ENCODE assay signal across 8 mouse cellular contexts in the genomic region with DNA sequence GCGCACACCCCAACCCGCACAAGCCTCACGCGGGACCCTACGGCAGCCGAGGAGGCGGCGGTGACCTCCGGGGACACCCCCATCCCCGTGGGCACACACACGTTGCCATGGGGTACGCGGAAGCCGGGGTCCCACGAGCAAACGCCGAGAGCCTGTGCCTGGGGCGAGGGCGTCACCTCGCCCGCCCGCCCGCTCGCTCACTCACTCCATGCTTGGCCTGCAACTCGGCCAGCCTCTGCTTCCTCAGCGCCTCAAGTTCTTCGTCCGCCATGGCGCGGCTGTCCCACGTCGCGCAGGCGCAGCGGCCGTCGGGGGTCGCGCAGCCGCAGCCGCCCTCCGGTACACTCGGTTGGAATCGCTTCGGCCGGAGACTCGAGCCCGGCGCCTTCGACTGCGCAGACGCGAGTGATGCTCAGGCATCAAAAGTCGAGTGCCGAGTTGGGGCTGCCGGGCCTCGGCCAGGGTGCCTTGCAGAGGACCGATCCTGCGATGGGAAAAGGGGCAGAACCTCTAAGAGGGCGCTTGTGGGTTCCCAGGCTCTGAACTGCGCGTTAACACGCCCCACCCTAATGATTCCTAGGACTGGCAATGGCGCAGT. TPM values are rescaled to one million over a fixed set of nuclear protein-coding genes. Genes with fewer than 3 reads are reported as not detected.
DNase-seq lines count a peak whose midpoint lies in the region; ATAC-seq lines count a peak whose summit lies in the region.

Pdcd5 (minus strand) TSS at position 421 of the 598 bp plus-strand sequence.

- intact Hi-C loops in gastrocnemius, postnatal 14 days (cut with DNase I; ENCODE audit: low total_unique reads): no loop called here
- intact Hi-C loops in left cerebral cortex, postnatal 10 days (cut with DNase I): loop anchor here (5.0 kb wide), 1 partner anchor 155 kb away; the partner anchor contains the start of gene Zfp507

- ATAC-seq in inflammation-experienced regulatory T-cells, adult 6 months: peak; percentile 84
- ATAC-seq in megakaryocyte-erythroid progenitor cell, adult 5-6 weeks (replicated peaks; ENCODE audit: low FRiP score, low TSS enrichment, poor library complexity, severe bottlenecking): peak; percentile 72

- peak; percentile 97 to 99 for DNase-seq in adrenal gland, adult (ENCODE audit: inconsistent age in 2 of 2, low spot score in 1 of 2)
- DNase-seq in embryo, embryonic 10.5 days (ENCODE audit: low spot score): peak; percentile 96
- peak; percentile 98 for DNase-seq in gastrocnemius, postnatal 14 days
- peak; percentile 97 to 98 for DNase-seq in left cerebral cortex, postnatal 10 days (ENCODE audit: extremely low spot score in 1 of 2, low spot score in 2 of 2)
- DNase-seq in right cerebral cortex, postnatal 25 days: peak; percentile 97
- DNase-seq in urinary bladder, postnatal 4 days (ENCODE audit: low spot score in 2 of 2): peak; percentile 97 to 98

RNA-seq across cellular contexts. Expression of gene Pdcd5, which starts in this region (rescaled TPM):
- 100 to 1,000 TPM; 109 to 122 TPM for total RNA-seq in gastrocnemius, postnatal 14 days (2021)
- 10 to 100 TPM; 64.1 to 81.9 (median 67.9) TPM for polyA plus RNA-seq in inflammation-experienced regulatory T-cells, adult 6 months (2017; shearing (Covaris generic))
- 10 to 100 TPM; 91.7 to 94.7 TPM for total RNA-seq in left cerebral cortex, postnatal 10 days (2021)
- total RNA-seq in megakaryocyte-erythroid progenitor cell, adult 5-6 weeks (2014; fragmentation: Nextera tagmentation): 208 and 214 TPM in 2 replicates
- 145 and 165 TPM in 2 replicates for total RNA-seq in megakaryocyte-erythroid progenitor cell, adult 5-6 weeks (2017)

Comparison
In these comparisons a context has a peak if more than half of its experiments do, and no peak if none do; other contexts are left out.
1. Peak in every context shown above with its lines: DNase-seq and ATAC-seq.